Mouse (Mus musculus) urinary bladder, postnatal 0 days (tissue): ENCODE measurements around the gene Washc1. TPM values are rescaled to one million over a fixed set of nuclear protein-coding genes. Genes with fewer than 3 reads are reported as not detected.

Source experiments
- polyA plus RNA-seq: library from polyadenylated mRNA; unstranded; fragments of >200 nt; fragmentation: Nextera tagmentation; extraction: Ambion mirVana; gene quantifications from 2 replicates; pipeline ENCODE4 v1.2.1, GENCODE M21; 2015

Gene Washc1
- 24.5 TPM in 2 replicates for polyA plus RNA-seq

DNA sequence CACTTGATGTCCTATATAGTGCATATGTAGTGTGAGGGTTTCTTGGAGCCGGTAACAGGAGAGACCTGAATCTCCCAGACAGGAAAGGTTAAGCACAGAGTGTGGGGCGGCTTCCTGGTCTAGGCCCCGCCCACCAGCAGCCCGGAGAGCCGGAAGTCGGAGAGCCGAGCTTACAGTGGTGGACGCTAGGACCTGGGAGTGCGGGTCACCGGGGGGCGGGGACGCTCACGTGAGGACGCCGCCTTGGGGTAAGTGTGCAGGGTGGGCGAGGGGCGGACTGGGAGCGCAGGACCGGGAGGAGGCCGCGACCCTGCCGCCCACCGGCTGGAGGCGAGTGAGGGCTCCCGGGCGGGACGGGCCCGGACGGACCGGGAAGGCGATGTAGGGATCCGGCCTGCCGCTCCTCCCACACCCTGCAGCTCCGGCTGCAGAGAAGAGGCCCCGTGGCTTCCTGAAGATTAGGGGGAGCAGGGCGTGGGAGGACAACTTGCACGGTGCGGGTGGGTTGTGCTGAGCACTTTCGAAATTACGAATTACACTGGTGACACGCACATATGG, at the start of gene Washc1:
Gene Washc1 (plus strand): TSS at position 144 of the 558 bp plus-strand sequence.

DNA sequence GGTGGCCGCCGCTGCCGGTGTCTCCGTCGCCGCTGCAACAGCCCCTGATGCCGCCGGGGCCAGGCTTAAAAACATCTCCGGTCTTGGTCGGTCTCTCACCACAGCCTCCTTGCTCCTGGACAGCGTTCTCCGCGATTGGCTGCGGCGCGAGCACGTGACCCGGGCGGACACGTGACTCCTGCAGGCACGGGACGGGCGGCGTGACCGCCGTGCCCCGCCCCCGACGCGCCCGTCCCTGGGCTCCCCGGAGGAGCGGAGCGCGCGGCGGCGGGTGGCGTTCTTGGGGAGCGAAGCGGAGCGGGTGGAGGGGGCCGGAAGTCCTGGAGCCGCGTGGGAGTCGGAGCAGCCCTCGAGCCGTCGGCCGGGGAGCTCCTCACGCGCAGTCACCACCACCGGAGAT, 34.4 kb upstream of the Washc1 start, which contains the start of gene Ankrd12:
Gene Ankrd12 (minus strand): TSS at position 156 of the 400 bp plus-strand sequence.

DNA sequence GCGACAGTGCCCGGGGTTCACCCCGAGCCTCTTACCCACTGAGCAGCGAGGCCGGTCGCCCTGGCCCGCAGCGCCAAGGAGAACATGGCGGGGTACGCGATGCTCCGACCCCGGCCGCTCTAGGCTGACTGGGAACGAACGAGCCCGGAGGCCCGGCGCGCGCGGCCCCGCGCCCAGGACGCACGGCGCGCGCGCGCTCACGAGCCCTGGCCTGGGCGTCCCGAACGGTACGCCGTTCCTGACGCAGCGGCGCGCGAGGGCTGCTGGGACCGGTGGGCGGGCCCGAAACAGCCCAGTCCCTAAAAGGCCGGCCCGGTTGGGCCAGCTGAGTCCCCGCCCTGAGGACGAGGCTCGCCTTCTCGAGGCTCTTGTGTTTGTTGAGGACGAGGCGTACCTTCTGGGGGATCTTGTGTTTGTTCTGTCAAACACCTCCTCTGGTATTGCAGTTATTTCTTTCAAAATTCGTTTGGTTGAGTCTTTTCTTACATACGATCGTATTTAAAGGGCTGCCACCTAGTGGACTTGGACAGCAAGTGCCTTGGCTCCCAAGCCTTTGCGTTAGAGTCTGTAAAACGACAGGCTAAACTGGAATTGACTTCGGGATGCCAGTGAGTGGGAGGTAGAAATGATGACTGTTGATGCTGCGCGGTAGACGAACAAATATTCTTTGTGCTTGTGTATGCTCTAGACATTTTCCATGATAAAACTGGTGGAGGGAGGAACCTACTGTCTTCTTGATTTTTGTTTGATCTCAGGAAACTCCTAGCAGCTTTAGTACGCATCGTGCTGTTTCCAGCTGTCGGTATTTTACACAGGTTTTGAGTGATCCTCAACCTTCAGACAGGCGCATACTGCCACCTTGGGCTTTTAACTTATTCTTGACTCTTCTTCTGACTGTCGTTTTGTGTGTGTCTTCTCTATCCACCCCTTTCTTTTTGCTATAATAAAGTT, 9.7 kb upstream of the Washc1 start, which contains the start of gene Ndufv2:
Gene Ndufv2 (minus strand): TSS at position 180 of the 951 bp plus-strand sequence.

DNA sequence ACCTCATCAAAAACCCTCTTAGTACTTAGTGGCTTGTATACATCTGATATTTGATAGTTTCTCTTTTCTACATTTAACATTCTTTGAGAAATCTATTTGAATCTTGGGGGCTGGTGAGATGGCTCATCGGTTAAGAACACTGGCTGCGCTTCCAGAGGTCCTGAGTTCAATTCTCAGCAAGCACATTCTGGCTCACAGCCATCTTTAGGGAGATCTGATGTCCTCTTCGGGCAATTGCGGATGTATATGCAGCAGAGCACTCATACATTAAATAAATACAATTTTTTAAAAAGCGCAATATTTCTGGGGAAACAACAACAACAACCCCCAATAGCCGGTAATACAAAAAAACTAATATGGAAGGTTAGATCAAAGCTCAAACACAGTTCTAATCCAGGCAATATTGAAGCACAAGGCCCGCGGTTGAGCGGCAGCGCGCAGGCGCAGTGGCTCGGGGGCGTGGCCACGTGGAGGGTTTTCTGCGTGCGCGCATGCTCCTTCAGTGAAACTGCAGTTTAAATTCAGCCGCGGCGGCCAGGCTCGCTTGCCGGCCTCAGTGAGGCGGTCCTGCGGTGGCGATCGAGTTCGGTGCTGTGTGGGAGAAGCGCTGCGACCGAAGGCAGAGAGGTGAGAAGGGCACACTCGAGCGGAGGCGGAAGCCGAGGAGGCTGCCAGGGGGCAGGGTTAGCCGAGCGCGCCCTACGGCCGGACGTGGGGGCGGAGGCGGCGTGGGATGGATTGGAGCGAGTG, 11.9 kb downstream of the Washc1 start, which contains the start of gene Ddx11:
Gene Ddx11 (plus strand): TSS at position 455 of the 750 bp plus-strand sequence.

Other genes starting within 250 kb of the Washc1 start
- gene Ralbp1, start 225.7 kb upstream of the Washc1 start, polyA plus RNA-seq: 79.9 and 93.2 TPM in 2 replicates
- 64.0 and 75.8 TPM in 2 replicates for gene Twsg1, start 160.3 kb upstream of the Washc1 start, polyA plus RNA-seq
- gene Ankrd12, start 34.5 kb upstream of the Washc1 start, polyA plus RNA-seq: 17.3 and 22.4 TPM in 2 replicates
- gene Ndufv2, start 10.0 kb upstream of the Washc1 start, polyA plus RNA-seq: 387 and 392 TPM in 2 replicates
- 4.0 and 4.7 TPM in 2 replicates for gene Ddx11, start 12.0 kb downstream of the Washc1 start, polyA plus RNA-seq